Mouse (Mus musculus) liver, postnatal 0 days (tissue): ENCODE measurements at regions not wholly inside any gene's neighbourhood (a gene's known extent, or its start where the extent isn't known, plus 50 kb on each side); places are given as distances from the start of the nearest gene placed in this dataset.

Source experiments
- ATAC-seq: fragments of 200-750 bp; cut with Nextera tagmentation; 2 replicates; pipeline ENCODE4 v1.8.0; 2017; ENCODE audit warnings: mild to moderate bottlenecking, moderate library complexity
- DNase-seq: peaks from one replicate; pipeline ENCODE4 v3.0.0-alpha.2; 2016
- H3K27ac ChIP-seq: fragments of 300-500 bp; sonication (generic); 2 replicates; pipeline ENCODE4 v1.5.1; 2014; ENCODE audit warnings: antibody characterized with exemption, moderate library complexity, mild to moderate bottlenecking, low read depth
- H3K27me3 ChIP-seq: fragments of 300-500 bp; sonication (generic); 2 replicates; pipeline ENCODE4 v1.6.1; 2014; ENCODE audit warnings: low read length, control low read depth, mixed read lengths; ENCODE audit not compliant: insufficient read depth
- H3K36me3 ChIP-seq: fragments of 300-500 bp; sonication (generic); replicated peaks from 2 replicates; pipeline ENCODE4 v1.6.1; 2014; ENCODE audit warnings: mild to moderate bottlenecking, control low read depth, low read length, moderate library complexity, mixed read lengths; ENCODE audit not compliant: insufficient read depth
- H3K4me1 ChIP-seq: fragments of 300-500 bp; sonication (generic); 2 replicates; pipeline ENCODE4 v1.6.1; 2014; ENCODE audit warnings: antibody characterized with exemption, mild to moderate bottlenecking, control low read depth; ENCODE audit not compliant: insufficient read depth
- H3K4me2 ChIP-seq: fragments of 300-500 bp; sonication (generic); 2 replicates; pipeline ENCODE4 v1.6.1; 2014; ENCODE audit warnings: low read depth, mild to moderate bottlenecking, low read length, moderate library complexity, mixed read lengths
- H3K4me3 ChIP-seq: fragments of 300-500 bp; sonication (generic); 2 replicates; pipeline ENCODE4 v1.5.1; 2014; ENCODE audit warnings: low read depth, low read length
- H3K9ac ChIP-seq: fragments of 300-500 bp; sonication (generic); replicated peaks from 2 replicates; pipeline ENCODE4 v1.6.1; 2014; ENCODE audit warnings: mild to moderate bottlenecking, moderate library complexity
- H3K9me3 ChIP-seq: fragments of 300-500 bp; sonication (generic); 2 replicates; pipeline ENCODE4 v1.6.1; 2016; ENCODE audit warnings: mild to moderate bottlenecking, control low read depth, low read length, mixed read lengths
- CTCF ChIP-seq: sonication (generic); IDR thresholded peaks from 2 replicates; pipeline ENCODE4 v1.5.1; 2016; ENCODE audit warnings: antibody characterized with exemption, low read depth
- EP300 ChIP-seq: IDR thresholded peaks from 2 replicates; pipeline ENCODE4 v1.6.1; 2016; ENCODE audit warnings: antibody characterized with exemption, low read depth, mild to moderate bottlenecking
- WGBS: fragments of 180-500 bp; shearing (Covaris S2); extraction: QIAGEN DNeasy Blood & Tissue Kit; methylation state at CpG from one replicate; pipeline ENCODE4 v1.1.7; 2014; ENCODE audit not compliant: insufficient replicate concordance; 5-methylcytosine and 5-hydroxymethylcytosine counted together

DNA sequence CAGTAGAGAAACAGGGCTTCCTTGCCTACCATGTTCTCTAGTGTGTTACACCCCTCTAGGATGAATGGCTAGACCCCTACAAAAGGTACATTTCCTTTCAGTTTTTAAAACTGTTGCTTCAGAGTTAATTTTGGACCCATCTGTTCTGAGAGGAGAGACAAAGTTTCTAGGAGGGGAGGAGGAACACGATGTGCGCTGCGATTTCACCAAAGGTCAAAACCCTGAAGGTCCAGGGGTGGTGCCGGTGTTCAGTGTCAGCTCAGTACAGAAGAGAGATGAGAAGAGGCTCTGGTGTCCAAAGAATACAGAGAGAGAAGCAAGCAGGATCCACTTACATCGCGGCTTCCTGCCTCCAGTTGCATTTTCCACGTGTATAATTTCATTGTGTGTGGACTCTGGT is 89.4 kb upstream of the Col1a2 start:
- Histone ChIP-seq H3K4me1 (no peaks in the 10 kb centered on the region), H3K9me3 (no peaks in the 10 kb centered on the region), H3K9ac (no peak overlapping the region), H3K27me3 (no peaks in the 10 kb centered on the region), H3K4me2 (no peak overlapping the region), H3K4me3 (no peak overlapping the region), H3K36me3 (no peaks in the 10 kb centered on the region), H3K27ac (no peak overlapping the region)
- 72% methylated on average over 7 of the region's 7 CpGs for WGBS
- TF ChIP-seq CTCF (no peak), EP300 (no peak)
- ATAC-seq (no peak), DNase-seq (no peak)

GRCm38 (mm10) chr6:4417247-4417709 is 87.3 kb upstream of the Col1a2 start:
- Histone ChIP-seq H3K27me3 (no peaks in the 10 kb centered on the region), H3K9me3 (no peaks in the 10 kb centered on the region), H3K4me3 (no peak overlapping the region), H3K4me2 (no peak overlapping the region), H3K27ac (no peak overlapping the region), H3K4me1 (no peaks in the 10 kb centered on the region), H3K9ac (no peak overlapping the region), H3K36me3 (no peaks in the 10 kb centered on the region)
- no peak for ATAC-seq
- WGBS: 40% methylated on average over 6 of the region's 6 CpGs
- no peak for DNase-seq
- TF ChIP-seq CTCF (peak; percentile 45), EP300 (no peak)

DNA sequence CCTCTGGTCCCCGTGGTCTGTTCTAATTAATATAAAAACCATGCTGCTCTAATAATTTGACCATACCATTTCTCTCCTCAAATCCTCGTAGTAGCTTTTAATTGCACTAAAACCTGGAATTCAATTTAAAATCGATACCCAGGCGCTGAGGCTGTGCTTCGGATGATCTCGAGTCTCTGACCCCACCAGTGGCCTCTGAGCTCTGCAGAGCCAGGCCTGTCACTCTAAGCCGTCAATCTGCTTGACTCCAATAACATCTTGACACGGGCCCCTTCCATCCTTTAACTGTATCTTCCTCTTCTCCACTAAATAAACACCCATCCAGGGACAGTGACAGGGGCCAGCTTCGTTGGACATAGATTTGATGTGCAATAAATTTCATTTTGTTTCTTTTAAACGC is 86.2 kb upstream of the Col1a2 start:
- no peaks in the 10 kb centered on the region for H3K36me3 ChIP-seq
- H3K27ac ChIP-seq: no peak overlapping the region
- H3K4me2 ChIP-seq: no peak overlapping the region
- TF ChIP-seq EP300: no peak
- TF ChIP-seq CTCF: no peak
- ATAC-seq (no peak), DNase-seq (no peak)
- H3K9me3 ChIP-seq: no peaks in the 10 kb centered on the region
- 59% methylated on average over 10 of the region's 10 CpGs for WGBS
- H3K27me3 ChIP-seq: no peaks in the 10 kb centered on the region
- no peak overlapping the region for H3K9ac ChIP-seq
- H3K4me3 ChIP-seq: no peak overlapping the region
- no peaks in the 10 kb centered on the region for H3K4me1 ChIP-seq

GRCm38 (mm10) chr6:4418941-4419351 is 85.7 kb upstream of the Col1a2 start:
- DNase-seq (no peak), ATAC-seq (no peak)
- WGBS: 60% methylated on average over 5 of the region's 5 CpGs
- no peak for TF ChIP-seq CTCF
- no peak for TF ChIP-seq EP300
- no peak overlapping the region for H3K4me3 ChIP-seq
- no peak overlapping the region for H3K4me2 ChIP-seq
- no peak overlapping the region for H3K9ac ChIP-seq
- H3K36me3 ChIP-seq: no peaks in the 10 kb centered on the region
- H3K9me3 ChIP-seq: no peaks in the 10 kb centered on the region
- H3K4me1 ChIP-seq: no peaks in the 10 kb centered on the region
- H3K27ac ChIP-seq: no peak overlapping the region
- no peaks in the 10 kb centered on the region for H3K27me3 ChIP-seq

DNA sequence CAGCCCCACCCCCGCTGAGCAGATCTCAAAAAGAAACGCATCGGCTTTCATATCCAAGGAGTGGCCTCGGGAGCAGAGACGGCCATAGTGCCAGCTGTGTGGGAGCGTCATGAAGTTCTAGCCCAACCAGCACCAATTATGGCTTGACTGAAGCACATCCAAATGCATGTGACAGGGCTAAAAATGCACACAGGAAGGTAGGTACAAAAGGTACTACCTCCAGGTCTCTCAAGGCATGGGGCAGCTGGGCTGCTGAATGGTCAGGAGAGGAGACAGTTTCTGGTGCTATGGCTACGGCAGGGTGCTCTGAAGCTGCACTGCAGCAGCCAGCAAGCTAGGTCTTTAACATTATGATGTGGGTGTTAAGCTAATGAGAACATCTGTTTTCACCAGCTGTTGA is 83.1 kb upstream of the Col1a2 start:
- no peaks in the 10 kb centered on the region for H3K36me3 ChIP-seq
- TF ChIP-seq EP300 (no peak), CTCF (no peak)
- H3K27ac ChIP-seq: no peak overlapping the region
- H3K27me3 ChIP-seq: no peaks in the 10 kb centered on the region
- ATAC-seq (no peak), DNase-seq (no peak)
- 85% methylated on average over 7 of the region's 7 CpGs for WGBS
- H3K4me1 ChIP-seq: no peaks in the 10 kb centered on the region
- H3K4me3 ChIP-seq: no peak overlapping the region
- H3K9me3 ChIP-seq: no peaks in the 10 kb centered on the region
- no peak overlapping the region for H3K9ac ChIP-seq
- H3K4me2 ChIP-seq: no peak overlapping the region

DNA sequence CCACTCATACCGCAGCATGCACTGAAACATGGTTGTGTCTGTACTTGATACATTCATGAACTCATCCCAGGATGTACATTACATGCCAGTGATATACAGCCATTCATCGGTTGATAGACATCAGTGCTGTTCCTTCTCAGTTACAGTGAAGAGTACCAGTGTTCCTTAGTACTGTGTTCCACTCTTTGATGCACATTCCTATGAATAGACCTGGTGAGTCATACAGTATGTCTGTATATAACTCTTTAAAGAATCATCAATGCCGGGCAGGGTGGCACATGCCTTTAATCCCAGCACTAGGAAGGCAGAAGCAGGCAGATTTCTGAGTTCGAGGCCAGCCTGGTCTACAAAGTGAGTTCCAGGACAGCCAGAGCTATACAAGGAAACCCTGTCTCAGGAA is 77.5 kb upstream of the Col1a2 start:
- Histone ChIP-seq H3K27ac (no peak overlapping the region), H3K4me1 (no peaks in the 10 kb centered on the region), H3K36me3 (no peaks in the 10 kb centered on the region), H3K4me2 (no peak overlapping the region), H3K9me3 (no peaks in the 10 kb centered on the region), H3K4me3 (no peak overlapping the region), H3K27me3 (no peaks in the 10 kb centered on the region), H3K9ac (no peak overlapping the region)
- WGBS: 81% methylated on average over 4 of the region's 4 CpGs
- ATAC-seq: no peak
- TF ChIP-seq EP300 (no peak), CTCF (no peak)
- DNase-seq: no peak

DNA sequence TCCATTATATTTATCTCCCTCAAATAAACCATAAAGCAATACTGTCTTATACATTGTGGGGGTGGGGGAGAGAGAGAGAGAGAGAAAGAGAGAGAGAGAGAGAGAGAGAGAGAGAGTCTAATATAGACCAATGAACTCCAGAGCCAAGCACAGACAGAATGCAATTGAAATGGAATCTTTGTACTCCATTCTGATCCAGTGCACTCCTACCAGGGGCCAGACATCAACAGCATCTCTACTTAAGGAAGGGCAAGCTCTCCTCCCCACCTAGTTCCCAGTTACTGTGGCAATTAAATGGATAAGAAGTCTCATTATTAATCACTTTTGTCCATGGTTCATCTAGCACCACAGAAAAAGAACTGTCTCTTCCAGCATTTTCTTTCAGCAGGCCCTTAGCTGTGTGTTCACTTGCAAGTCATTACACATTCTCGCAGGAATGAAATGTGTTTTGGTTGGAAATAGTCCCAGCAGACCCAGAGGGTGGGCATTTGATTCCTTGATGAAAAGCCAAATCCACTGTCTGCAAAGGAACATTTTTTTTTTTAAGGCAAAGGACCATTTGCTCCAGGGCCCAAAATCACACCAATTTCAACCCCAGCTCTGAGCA is 73.8 kb upstream of the Col1a2 start:
- no peak overlapping the region for H3K27ac ChIP-seq
- no peaks in the 10 kb centered on the region for H3K36me3 ChIP-seq
- H3K4me1 ChIP-seq: no peaks in the 10 kb centered on the region
- 73% methylated on average over 1 of the region's 1 CpGs for WGBS
- H3K9ac ChIP-seq: no peak overlapping the region
- ATAC-seq (no peak), DNase-seq (no peak)
- H3K4me3 ChIP-seq: no peak overlapping the region
- H3K27me3 ChIP-seq: no peaks in the 10 kb centered on the region
- TF ChIP-seq CTCF (no peak), EP300 (no peak)
- no peaks in the 10 kb centered on the region for H3K9me3 ChIP-seq
- H3K4me2 ChIP-seq: no peak overlapping the region
